Mouse (Mus musculus): ENCODE data around the gene Zfp184. TPM values are rescaled to one million over a fixed set of nuclear protein-coding genes. Genes with fewer than 3 reads are reported as not detected.

Zfp184 gene
- polyA plus RNA-seq, 1 experiment from 2014 or later = 10.3 TPM

- Histone ChIP-seq H3K9me3 (replicated peaks) (no peaks in the 10 kb centered on the region), H3K36me3 (no peaks in the 10 kb centered on the region), H3K27ac (replicated peaks) (no peak overlapping the region), H3K27me3 (replicated peaks) (peaks cover 76% of the 10 kb centered on the region), H3K9ac (replicated peaks) (no peak overlapping the region), H3K4me3 (replicated peaks) (peak overlapping the region; percentile 14; the same call in 1 of the 2 replicates), H3K4me2 (peak overlapping the region; percentile 42), H3K4me1 (peaks cover 14% of the 10 kb centered on the region)
- no peak for ATAC-seq (ENCODE audit: low FRiP score)
- whole genome bisulfite sequencing = 7% methylated on average over 8 of the region's 8 CpGs
Measured at GRCm38 (mm10) chr13:21994896-21995295, 50.0 kb downstream of the Zfp184 start.

DNA sequence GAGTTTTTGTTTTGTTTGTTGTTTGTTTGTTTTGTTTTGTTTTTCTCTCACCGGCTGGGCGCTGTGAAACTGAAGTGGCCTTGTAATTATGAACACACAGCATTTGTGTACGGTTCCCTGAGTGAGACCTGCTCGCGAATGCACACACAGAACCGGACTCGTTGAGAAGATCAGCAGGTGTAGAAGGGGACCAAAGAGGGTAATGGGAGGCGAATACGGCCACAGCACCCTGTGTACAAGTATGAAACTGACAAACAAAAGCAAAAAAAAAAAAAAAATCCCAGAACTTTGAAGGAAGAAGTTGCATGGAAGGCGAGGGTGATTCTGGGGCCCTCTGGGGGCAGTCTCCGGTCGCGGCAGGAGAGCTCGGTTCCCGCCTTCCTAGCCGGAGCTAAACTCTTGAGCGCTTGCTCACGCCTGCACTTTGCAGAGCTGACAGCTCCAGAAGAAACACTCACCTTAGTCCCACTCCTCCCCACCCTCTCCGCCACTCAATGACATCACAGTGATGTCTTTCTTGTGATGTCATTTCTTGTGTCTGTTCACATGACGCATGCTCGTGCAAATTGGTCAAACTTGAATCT lies 50.5 kb downstream of the Zfp184 start:
- no peak overlapping the region for H3K27ac ChIP-seq (replicated peaks)
- peak overlapping the region; percentile 14 for H3K4me3 ChIP-seq (replicated peaks)
- no peaks in the 10 kb centered on the region for H3K9me3 ChIP-seq (replicated peaks)
- ATAC-seq (ENCODE audit: low FRiP score) = no peak
- no peaks in the 10 kb centered on the region for H3K36me3 ChIP-seq
- peaks cover 78% of the 10 kb centered on the region for H3K27me3 ChIP-seq (replicated peaks)
- peaks cover 14% of the 10 kb centered on the region for H3K4me1 ChIP-seq
- H3K4me2 ChIP-seq = peak overlapping the region; percentile 42
- WGBS = 1% methylated on average over 21 of the region's 21 CpGs
- no peak overlapping the region for H3K9ac ChIP-seq (replicated peaks)

- 3% methylated on average over 12 of the region's 12 CpGs for WGBS
- peak overlapping the region; percentile 30 for H3K4me2 ChIP-seq
- H3K4me3 ChIP-seq (replicated peaks) = 0 out of 2 replicates have a peak overlapping the region, but pooled peaks have one; percentile 12
- no peak overlapping the region for H3K27ac ChIP-seq (replicated peaks)
- no peaks in the 10 kb centered on the region for H3K36me3 ChIP-seq
- no peak for ATAC-seq (ENCODE audit: low FRiP score)
- peaks cover 82% of the 10 kb centered on the region for H3K27me3 ChIP-seq (replicated peaks)
- peaks cover 14% of the 10 kb centered on the region for H3K4me1 ChIP-seq
- no peak overlapping the region for H3K9ac ChIP-seq (replicated peaks)
- no peaks in the 10 kb centered on the region for H3K9me3 ChIP-seq (replicated peaks)
Measured at GRCm38 (mm10) chr13:21996101-21996839, 51.4 kb downstream of the Zfp184 start.

GRCm38 (mm10) chr13:21996840-21997185 lies 51.9 kb downstream of the Zfp184 start:
- no peaks in the 10 kb centered on the region for H3K9me3 ChIP-seq (replicated peaks)
- H3K4me1 ChIP-seq = peaks cover 14% of the 10 kb centered on the region
- H3K27me3 ChIP-seq (replicated peaks) = peaks cover 84% of the 10 kb centered on the region
- no peaks in the 10 kb centered on the region for H3K36me3 ChIP-seq
- no peak overlapping the region for H3K9ac ChIP-seq (replicated peaks)
- no peak for ATAC-seq (ENCODE audit: low FRiP score)
- peak overlapping the region; percentile 30 for H3K4me2 ChIP-seq
- no peak overlapping the region for H3K27ac ChIP-seq (replicated peaks)
- under 1% methylated on average over 13 of the region's 13 CpGs for WGBS
- 0 out of 2 replicates have a peak overlapping the region, but pooled peaks have one; percentile 12 for H3K4me3 ChIP-seq (replicated peaks)

DNA sequence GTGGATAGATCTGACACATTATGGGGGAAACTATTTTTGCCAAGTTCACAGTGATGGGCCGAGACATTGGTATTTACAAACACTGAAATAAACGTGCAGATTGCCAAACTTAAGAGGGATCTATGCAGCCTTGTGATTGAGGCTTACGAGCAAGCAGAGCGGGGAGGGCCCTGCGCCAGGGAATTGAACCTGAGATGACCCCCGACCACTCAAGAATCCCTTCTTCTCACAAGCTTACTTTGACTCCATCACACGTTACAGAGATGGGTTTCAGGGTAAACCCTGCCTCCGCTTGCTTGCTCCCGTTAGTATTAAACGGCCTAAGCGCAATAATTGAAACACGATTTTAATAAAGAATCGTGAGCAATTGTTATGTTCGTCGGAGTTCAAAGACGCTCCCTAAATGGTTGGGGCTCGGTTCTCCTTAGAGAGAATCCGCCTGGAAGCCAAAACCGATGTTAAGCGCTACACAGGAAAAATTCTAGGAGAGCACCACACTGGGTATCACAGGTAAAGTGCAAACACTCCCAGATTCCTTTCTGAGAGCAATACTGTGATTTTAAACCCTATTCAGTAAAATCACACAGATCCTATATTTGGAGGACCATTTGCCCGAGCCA lies 52.4 kb downstream of the Zfp184 start:
- Histone ChIP-seq H3K4me3 (replicated peaks) (0 out of 2 replicates have a peak overlapping the region, but pooled peaks have one; percentile 12), H3K9me3 (replicated peaks) (no peaks in the 10 kb centered on the region), H3K27ac (replicated peaks) (no peak overlapping the region), H3K36me3 (no peaks in the 10 kb centered on the region), H3K9ac (replicated peaks) (no peak overlapping the region), H3K4me2 (peak overlapping the region; percentile 30; the same call in 1 of the 2 replicates), H3K27me3 (replicated peaks) (peaks cover 89% of the 10 kb centered on the region), H3K4me1 (peaks cover 14% of the 10 kb centered on the region)
- no peak for ATAC-seq (ENCODE audit: low FRiP score)
- WGBS = 1% methylated on average over 21 of the region's 21 CpGs

GRCm38 (mm10) chr13:21997821-21998220 lies 52.9 kb downstream of the Zfp184 start:
- Histone ChIP-seq H3K9ac (replicated peaks) (no peak overlapping the region), H3K4me3 (replicated peaks) (no peak overlapping the region), H3K27ac (replicated peaks) (no peak overlapping the region), H3K4me1 (peaks cover 14% of the 10 kb centered on the region), H3K4me2 (no peak overlapping the region), H3K27me3 (replicated peaks) (peaks cover 92% of the 10 kb centered on the region), H3K9me3 (replicated peaks) (no peaks in the 10 kb centered on the region), H3K36me3 (no peaks in the 10 kb centered on the region)
- WGBS = 10% methylated on average over 4 of the region's 4 CpGs
- no peak for ATAC-seq (ENCODE audit: low FRiP score)

DNA sequence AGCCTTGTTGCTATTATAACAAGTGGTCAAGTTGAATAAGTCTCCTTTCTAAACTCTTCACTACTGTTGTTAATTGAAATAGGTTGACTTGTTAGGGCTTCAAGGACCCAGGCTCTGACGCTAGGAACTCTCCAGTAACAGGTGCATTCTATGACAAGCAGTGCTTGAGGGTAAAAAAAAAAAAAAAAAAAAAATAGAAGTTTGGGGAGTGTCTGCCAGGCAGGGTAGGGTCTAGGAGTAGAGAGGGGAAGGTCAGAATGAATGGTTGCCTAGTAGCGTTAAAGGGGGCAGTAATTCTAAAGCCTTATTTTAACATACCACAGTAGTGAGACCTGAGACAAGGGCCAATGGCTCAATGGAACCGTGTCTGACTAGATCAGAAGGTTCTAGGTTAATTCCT lies 53.5 kb downstream of the Zfp184 start:
- Histone ChIP-seq H3K9ac (replicated peaks) (no peak overlapping the region), H3K36me3 (no peaks in the 10 kb centered on the region), H3K4me1 (peaks cover 14% of the 10 kb centered on the region), H3K27ac (replicated peaks) (no peak overlapping the region), H3K4me3 (replicated peaks) (no peak overlapping the region), H3K9me3 (replicated peaks) (no peaks in the 10 kb centered on the region), H3K27me3 (replicated peaks) (peaks cover 95% of the 10 kb centered on the region), H3K4me2 (no peak overlapping the region)
- 20% methylated on average over 3 of the region's 3 CpGs for WGBS
- no peak for ATAC-seq (ENCODE audit: low FRiP score)

DNA sequence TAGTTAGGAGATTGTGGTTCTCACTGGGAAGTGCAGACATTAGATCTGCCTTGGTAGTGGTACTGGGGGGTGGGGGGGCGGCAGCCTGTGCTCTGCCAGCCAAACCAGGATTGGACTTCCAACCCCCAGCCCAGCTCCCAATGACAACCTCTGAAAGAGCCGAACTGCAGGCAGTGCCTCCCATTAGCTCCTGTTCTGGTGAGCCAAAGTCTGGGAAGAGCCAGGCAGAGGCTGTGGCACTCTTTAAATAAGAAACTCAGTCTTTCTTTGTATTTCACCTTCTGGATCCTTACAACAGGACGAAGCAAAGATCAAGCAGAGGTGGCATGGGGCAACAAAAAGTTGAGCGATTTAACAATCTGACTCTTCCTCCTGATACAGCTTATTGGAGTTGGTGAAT lies 54.3 kb downstream of the Zfp184 start:
- no peak overlapping the region for H3K4me3 ChIP-seq (replicated peaks)
- peaks cover 14% of the 10 kb centered on the region for H3K4me1 ChIP-seq
- no peak overlapping the region for H3K9ac ChIP-seq (replicated peaks)
- WGBS = 32% methylated on average over 4 of the region's 4 CpGs
- no peaks in the 10 kb centered on the region for H3K36me3 ChIP-seq
- no peak overlapping the region for H3K4me2 ChIP-seq
- H3K27me3 ChIP-seq (replicated peaks) = peaks cover 95% of the 10 kb centered on the region
- H3K27ac ChIP-seq (replicated peaks) = no peak overlapping the region
- no peak for ATAC-seq (ENCODE audit: low FRiP score)
- H3K9me3 ChIP-seq (replicated peaks) = no peaks in the 10 kb centered on the region

GRCm38 (mm10) chr13:22001346-22001745 lies 56.5 kb downstream of the Zfp184 start:
- ATAC-seq (ENCODE audit: low FRiP score) = no peak
- no peak overlapping the region for H3K4me3 ChIP-seq (replicated peaks)
- H3K9me3 ChIP-seq (replicated peaks) = no peaks in the 10 kb centered on the region
- H3K27me3 ChIP-seq (replicated peaks) = peaks cover 100% of the 10 kb centered on the region
- 63% methylated on average over 2 of the region's 2 CpGs for WGBS
- H3K4me2 ChIP-seq = no peak overlapping the region
- H3K4me1 ChIP-seq = peaks cover 17% of the 10 kb centered on the region
- H3K36me3 ChIP-seq = no peaks in the 10 kb centered on the region
- H3K9ac ChIP-seq (replicated peaks) = no peak overlapping the region
- H3K27ac ChIP-seq (replicated peaks) = no peak overlapping the region

GRCm38 (mm10) chr13:22001823-22002222 lies 56.9 kb downstream of the Zfp184 start:
- Histone ChIP-seq H3K27ac (replicated peaks) (no peak overlapping the region), H3K4me3 (replicated peaks) (no peak overlapping the region), H3K27me3 (replicated peaks) (peaks cover 100% of the 10 kb centered on the region), H3K9ac (replicated peaks) (no peak overlapping the region), H3K4me2 (no peak overlapping the region), H3K4me1 (peaks cover 21% of the 10 kb centered on the region), H3K9me3 (replicated peaks) (no peaks in the 10 kb centered on the region), H3K36me3 (no peaks in the 10 kb centered on the region)
- ATAC-seq (ENCODE audit: low FRiP score) = no peak
- 18% methylated on average over 5 of the region's 5 CpGs for WGBS

DNA sequence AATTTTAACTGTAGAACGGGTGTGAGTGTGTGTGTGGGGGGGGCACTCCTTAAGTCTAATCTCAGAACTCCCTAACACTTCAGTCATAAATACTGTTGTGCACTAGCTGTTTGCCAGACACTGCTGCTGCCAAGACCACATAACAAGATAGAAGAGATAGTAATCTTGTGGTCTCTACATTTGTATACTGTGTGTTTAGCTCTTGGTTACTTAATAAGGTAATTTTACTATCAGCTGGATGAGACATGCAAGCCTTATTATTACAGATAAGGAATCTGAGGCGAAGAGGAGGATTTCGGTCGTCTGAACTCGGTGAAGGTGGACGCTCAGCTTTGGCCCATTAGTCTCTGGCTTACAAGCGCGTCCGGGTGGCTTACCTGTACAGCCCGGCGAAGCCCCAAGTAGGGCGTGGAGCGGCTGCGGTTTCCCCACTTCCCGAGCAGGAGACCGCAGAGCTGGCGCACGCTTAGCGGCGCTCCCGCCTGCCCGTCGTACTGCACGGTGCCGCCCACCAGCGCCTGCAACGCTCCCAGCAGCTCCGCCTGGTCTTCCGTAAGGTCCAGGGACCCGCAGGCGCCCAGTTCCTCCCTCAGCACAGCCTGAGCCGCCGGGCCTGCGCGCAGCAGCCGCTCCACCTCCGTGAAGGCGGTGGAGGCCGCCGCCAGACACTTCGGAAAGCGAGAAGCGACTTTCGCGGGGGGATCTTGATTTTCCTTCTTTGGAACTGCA lies 60.9 kb downstream of the Zfp184 start:
- no peaks in the 10 kb centered on the region for H3K36me3 ChIP-seq
- H3K9ac ChIP-seq (replicated peaks) = 0 out of 2 replicates have a peak overlapping the region, but pooled peaks have one; percentile 8
- WGBS = under 1% methylated on average over 45 of the region's 45 CpGs
- H3K4me3 ChIP-seq (replicated peaks) = peak overlapping the region; percentile 36
- H3K4me2 ChIP-seq = peak overlapping the region; percentile 64
- H3K27me3 ChIP-seq (replicated peaks) = peaks cover 100% of the 10 kb centered on the region
- H3K4me1 ChIP-seq = peaks cover 17% of the 10 kb centered on the region
- no peak overlapping the region for H3K27ac ChIP-seq (replicated peaks)
- ATAC-seq (ENCODE audit: low FRiP score) = peak; percentile 53
- H3K9me3 ChIP-seq (replicated peaks) = no peaks in the 10 kb centered on the region

Data from neural tube, embryonic 15.5 days (tissue).